Mouse (Mus musculus): ENCODE data around the gene Rangrf.
"Not testable (repeated sequence)": the region's sequence is repeated elsewhere in the genome, so short reads cannot be mapped to it uniquely, and the experiment has no call there.

Rangrf gene

DNA sequence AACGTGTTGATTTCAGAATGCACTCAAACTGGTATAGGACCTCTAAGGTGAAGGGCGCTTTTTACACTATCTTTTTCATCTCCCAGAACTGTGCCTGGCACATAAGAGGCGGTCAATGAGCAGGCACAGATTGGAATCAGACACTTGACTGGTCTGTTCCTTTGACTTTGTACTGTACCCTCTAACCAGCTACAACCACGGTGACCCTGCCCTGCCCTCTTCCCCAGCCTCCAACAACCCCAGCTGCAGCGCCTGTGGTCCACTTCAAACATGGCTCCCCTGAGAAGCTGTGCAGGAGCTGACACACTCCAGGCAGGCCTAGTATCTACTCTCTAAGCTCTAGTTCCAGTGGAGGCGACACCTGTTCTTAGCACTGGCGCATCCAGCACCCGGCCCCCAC is 32.3 kb downstream of the Rangrf start:
- no peak for DNase-seq

DNA sequence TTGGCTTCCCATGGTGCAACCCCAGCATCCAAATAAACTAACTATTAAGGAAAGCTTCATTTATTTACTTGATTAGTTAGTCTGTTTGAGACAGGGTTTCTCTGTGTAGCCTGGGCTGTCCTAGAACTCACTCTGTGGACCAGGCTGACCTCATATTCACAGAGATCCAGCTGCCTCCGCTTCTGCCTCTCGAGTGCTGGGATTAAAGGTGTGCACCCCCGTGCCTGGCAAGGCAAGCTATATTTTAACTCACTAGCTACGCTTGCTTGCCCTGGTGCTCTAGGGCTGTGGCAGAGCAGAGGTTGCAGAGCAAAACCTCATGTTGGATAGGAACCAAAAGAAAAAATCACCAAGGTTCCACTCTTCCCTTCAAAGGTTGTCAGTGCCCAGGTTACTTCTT is 34.5 kb downstream of the Rangrf start:
- DNase-seq = peak; percentile 19 to 31

DNA sequence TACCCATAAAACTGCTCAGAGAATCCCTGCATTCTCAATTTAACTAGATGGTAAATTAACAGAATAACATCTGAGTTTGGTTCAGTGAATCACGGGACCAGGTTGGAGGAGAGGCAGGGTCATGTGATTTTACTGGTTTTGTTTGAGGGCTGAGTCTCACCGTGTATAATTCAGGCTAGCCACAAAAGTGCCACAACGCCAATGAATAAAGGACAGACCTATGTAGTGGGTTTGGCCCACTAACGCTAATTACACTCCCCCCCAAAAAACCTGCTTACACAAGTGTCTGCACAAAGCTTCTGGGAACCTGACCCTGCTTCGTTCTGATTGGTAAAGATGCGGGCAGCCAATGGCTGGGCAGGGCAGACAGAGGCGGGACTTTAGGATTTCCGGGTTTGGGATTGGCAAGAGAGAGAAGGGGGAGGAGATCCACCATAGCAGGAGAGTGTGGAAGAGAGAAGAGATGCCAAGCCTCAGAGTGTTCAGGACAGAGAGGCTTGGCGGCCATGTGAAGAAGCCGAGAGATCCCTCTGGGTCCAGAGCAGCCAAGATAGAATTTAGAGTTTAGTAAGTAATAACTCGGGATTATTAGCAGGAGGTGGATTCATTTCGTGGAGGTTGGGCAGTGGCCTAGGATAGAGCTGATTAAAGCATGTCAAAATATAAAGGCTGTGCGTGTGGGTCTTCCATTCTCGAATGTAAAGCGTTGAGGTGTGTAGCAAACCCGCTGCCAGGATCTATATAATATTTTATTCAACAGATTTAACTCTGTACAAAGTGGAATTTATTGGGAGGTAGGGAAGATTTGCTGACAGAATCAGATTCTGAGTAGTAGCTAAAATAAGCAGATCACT is 35.3 kb downstream of the Rangrf start:
- DNase-seq = peak; percentile 85 to 88

DNA sequence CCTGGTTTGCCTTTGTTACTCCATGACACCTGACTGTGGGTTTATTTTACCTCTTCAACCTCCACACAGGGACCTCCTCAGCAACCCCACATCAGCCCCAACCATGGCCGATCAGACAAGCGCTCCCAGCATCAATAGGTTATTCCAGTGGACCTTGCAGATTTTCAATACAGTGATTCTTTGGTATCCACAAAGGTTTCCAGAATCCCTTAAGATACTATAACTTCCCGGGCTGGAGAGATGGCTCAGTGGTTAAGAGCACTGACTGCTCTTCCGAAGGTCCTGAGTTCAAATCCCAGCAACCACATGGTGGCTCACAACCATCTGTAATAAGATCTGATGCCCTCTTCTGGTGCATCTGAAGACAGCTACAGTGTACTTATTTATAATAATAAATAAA is 38.0 kb downstream of the Rangrf start:
- not testable (repeated sequence) for DNase-seq

DNA sequence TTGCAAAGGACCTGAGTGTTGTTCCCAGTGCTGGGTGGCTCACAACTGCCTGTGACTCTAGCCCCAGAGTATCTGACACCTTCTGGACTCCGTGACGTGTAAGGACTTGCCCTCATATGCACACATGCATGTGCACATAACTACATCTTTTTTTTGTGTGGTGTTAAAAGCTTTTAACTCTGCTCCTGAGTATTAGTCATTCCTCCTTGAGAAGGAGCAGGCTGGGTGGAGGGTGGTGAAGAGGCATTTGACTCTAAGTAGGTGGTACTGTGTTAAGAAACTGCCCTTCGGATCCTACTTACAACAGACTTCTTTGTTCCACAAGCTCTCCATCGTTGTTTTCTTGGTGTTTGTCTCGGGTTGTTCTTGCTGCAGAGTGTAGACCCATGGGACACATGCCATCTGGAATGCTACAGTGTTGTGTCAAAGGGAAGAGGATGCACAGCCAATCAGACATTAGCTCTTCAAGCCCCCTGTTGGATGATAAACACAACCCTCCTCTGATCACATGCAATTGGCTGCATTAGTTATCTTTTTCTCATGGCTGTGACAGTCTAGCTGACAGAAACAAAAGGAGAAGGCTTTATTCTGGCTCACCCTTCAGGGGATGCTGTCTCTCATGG is 41.0 kb downstream of the Rangrf start:
- no peak for DNase-seq

DNA sequence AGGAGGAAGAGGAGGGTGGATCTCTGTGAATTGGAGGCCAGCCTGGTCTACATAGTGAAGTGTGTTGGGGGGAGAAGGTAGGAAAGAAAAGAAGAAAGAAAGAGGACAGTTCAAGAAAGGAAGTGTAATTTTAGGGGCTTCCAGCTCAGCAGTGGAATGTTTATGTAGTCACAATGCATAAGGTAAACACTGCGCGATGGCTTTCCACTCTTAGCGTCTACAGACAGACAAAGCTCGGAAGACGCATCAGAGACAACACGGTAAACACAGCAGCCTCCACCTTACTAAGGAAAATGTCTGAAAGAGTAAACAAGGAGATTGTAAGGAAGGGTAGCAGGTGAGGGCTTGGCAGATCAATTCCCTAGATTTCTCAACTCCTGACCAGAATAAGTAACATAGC is 45.0 kb downstream of the Rangrf start:
- no peak for DNase-seq

DNA sequence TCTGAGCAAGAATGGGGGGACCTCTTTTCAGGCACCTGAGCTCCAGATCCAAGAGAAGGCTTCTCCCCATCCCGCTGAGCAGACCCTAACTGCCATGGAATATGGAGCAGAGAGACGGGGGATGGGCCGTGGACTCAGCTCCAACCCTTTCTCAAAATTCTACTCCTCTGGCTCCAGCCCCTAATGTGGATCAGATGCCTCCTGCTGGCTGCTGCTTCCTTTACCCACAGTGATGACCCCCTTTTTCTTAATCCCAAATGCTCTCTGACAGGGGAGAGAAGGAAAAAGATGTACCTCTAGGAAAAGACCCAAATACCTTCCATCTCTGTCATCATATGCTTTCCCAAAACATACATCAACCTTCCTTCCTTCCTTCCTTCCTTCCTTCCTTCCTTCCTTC is 48.0 kb downstream of the Rangrf start, which contains the start of gene Odf4:
Gene Odf4 (minus strand): TSS at position 101 of the 400 bp plus-strand sequence.
- DNase-seq = no peak

DNA sequence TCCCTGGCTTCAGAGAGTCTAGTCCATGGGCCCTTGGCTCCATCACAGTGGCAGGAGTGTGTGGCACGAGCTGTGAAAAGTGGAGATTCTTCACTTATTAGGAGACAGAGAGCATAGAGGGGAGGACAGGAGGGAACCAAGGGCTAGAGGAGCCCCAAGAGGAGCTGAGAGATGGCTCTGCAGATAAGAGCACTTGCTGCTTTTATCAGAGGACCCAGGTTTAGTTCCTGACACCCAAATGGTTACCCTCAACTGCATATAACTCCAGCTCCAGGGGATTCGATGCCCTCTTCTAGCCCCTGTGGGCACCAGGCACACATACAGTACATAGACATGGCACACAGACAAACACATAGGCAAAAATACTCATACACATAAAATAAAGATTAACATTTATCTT is 50.2 kb downstream of the Rangrf start:
- no peak for DNase-seq

DNA sequence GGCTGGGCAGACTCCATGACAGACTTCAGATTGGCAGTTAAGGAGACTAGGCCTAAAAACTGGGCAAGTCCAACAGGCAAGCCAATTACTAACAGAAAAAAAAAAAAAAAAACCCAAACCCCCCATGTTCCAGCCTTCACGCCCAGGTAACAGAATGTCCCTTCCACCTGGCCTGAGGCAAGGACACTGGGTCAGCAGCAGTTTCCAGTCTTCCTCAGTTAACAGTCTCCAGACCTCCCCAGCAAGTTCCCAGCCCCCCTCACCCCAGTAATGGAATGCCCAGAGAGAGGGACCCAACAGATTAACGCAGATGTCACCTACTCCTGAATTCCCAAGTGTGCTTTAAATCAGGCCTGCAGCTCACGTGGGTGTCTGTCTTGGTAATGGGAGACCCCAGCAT is 51.8 kb downstream of the Rangrf start:
- no peak for DNase-seq

Data from cerebellum, postnatal 25 days (tissue).